Mouse (Mus musculus) v-Abl transformed pro-B cells (cell line): ENCODE data around the gene Itga2.

ENCODE experiments used
- in situ Hi-C, 2 experiments: fragments of 400-800 bp; cut with MboI; formaldehyde crosslinking; loops; one replicate each; pipeline ENCODE4 v1.15.1; 2025; ENCODE audit not compliant: unreplicated experiment in 2 of 2

Gene Itga2

DNA sequence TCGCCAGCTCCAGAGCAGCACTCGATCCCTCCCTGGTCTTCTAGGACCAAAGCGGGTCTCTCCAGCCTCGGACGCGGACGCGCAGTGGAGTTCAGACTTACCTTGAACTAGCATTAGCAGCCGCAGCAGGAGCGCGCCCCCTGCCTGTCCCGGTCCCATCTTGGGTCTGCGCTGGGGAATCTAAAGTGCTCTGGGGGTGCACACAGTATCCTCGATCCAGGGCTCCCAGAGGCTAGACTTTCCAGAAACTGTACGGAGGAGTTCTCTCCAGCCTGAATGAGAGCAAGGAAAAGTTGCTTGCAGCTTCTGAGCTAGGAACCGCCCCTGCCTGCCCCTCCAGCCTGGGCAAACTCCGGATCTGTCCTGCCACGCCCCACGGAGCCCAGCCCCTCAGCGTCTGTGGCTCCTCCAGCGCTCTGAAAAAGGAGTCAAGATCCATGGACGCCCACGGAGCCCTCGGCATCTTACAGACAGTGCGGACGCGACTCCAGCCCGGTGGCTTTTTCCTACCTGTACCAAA is at the start of gene Itga2:
Gene Itga2, minus strand, starts transcription at position 326 of the 520 bp plus-strand sequence.
- in situ Hi-C loops = no loop called here

DNA sequence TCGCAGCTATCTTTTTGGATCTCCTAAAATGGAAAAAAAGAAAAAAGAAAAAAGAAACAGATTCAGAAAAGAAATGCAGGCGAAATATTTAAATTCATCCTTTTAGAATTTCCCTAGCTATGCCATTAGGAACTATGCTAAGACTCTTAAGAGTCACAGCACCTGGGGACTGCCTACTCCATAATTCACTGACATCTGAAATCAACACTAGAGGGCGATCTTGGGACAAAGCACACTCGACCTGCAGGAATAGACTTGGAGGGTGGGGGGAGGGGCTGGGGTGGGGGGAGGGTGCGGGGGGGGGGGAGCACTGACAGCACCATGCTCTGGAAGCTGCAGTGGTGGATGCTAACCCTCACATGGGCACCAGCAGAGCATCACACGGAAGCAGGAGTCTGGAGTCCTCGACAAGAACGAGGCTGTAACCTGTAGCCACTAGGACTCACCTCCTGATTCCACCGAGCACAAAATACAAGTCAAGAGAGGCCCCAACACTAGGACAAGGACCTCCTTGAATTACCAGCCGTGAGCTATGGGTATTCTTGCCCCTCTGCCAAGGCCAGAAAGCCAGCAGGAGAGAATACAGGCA is 49.0 kb upstream of the Itga2 start:
- in situ Hi-C loops = loop anchor here (5.0 to 10.0 kb wide), 2 partner anchors 156 to 1731 kb away; no protein-coding TSS in a partner anchor

DNA sequence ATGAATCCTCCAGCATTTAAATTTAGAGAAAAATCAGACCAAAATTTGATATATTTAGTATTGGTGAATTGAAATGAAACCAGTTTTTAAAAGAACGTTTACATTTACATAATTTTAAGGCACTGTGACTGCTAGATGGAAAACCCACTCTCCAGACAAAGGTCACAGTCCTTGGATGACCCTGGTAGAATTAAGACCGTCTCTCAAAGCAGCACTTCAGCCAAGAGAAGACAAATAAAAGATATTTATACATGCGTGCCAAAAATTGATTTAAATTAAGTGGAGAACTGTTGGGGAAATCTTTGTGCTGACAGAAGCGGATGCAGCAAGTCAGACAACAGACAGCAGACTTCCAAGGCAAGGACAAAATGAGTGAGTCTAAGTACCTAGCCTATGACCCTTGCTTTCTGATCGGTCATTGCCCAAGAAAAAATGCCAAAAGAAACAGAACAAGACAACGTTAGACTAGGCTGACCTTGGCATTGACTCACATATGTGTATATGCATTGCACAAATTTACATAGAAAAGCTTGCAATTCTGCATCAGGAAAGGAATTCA is 42.7 kb upstream of the Itga2 start:
- in situ Hi-C loops = loop anchor here in 1 of 2 experiments (25.0 kb wide), 1 partner anchor 1087 kb away; no protein-coding TSS in a partner anchor

DNA sequence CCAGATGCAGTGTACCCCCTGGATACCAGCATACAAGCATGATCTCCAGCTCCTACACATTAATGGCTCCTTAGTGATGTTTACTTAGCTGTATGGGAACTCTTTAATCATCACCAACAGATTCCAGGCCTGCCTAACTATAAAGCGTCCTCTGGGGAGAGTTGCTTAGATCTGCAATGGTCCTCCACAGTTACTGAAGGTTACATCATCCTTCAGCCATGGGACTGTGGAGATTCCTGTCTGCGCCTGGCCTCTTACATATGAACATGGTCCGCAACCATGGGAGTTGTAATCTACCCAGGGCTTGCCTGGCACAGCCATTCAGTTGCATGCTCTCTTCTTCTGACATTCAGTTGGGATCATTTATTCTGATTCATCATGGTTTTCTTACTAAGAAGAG is 40.0 kb upstream of the Itga2 start:
- in situ Hi-C loops = loop anchor here in 1 of 2 experiments (25.0 kb wide), 1 partner anchor 1085 kb away; no protein-coding TSS in a partner anchor

DNA sequence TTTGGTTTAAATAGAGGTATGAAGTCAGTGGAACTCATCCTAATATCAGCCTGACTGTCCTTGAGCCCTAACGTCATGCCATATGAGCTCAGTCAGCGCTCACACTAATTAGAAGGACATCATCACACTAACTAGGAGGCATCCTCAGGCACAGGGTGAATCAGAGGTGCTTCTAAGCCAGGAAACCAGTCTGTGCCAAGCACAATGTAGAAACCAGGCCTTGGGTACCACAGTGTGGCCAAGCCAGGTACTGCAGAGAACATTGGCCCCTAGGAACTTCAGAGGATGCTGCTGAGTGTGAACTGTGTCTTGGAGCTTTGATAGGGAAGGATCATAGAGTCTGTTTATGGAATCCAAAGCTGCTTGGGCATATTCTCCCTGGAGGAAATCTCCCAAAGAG is 32.3 kb upstream of the Itga2 start:
- in situ Hi-C loops = loop anchor here (10.0 to 25.0 kb wide), 2 partner anchors 1077 to 1089 kb away; no protein-coding TSS in a partner anchor

DNA sequence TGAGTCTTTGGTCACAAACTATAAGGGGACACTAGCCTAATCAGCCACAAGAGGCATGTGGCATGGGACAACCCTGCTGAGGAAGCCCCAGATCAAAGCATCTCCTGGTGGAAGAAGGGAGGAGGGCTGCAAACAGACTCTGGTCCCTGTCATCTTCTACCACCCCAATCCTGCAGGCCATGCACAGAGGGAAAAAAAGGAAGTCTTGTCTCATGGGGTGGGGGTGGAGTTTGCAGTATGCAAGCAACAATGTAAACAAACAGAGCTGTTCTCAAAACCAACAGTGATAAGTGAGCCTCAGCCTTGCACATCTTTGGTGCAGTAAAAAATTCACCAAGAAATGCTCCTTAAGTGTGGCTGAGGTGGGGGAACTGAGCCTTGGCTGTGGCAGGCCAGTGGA is 22.6 kb upstream of the Itga2 start:
- in situ Hi-C loops = loop anchor here in 1 of 2 experiments (10.0 to 25.0 kb wide), 2 partner anchors 120 to 1067 kb away; no protein-coding TSS in a partner anchor

DNA sequence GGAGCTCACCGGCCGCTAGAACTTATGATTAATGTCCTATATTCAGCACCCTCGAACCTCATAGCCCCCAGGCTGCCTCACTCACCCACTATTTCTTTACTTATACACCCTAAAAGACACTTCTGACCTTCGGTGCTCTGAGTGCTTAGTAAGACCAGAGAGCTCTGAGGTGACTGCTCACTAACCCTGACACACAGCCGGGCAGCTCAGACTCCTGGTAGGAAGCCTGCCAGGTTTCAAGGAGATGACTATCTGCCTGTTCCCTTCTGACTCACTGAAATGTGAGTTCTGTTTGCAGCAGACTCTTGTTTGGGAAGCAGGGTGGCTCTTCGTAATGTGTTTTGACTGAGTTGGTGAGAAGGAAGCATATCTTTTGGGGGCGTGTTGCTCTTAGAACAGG is 1.6 kb upstream of the Itga2 start:
- in situ Hi-C loops = no loop called here

DNA sequence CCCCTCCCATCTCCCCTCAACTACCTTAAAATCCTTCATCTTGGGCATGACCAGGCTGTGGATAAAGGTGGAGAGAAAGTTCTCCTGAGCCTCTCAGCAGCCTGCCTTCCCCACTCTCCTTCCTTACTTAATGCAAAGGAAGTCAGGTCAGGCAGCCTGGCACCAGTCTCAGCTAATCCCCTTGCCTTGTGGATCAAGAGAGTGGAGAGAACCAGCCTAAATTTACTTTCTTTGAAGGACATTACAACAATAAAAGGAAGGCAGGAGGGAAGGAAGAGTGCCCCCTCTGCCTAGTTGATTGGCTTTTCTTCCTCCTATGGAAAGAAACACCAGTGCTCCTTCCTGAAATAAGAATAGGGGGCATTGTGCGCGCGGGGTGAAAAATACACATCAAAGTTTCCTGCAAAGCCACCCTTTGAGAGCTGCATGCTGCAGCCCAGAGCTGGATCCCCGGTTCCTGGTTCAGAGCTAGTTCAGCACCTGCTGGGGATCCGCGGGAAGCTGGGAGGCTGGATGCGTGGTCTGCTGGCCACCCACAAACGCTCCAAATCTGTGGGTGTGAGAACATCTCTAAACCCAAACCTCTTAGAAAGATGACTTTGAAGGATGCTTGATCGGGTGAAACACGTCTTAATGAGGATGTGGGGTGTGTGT is 777 bp downstream of the Itga2 start:
- in situ Hi-C loops = no loop called here

DNA sequence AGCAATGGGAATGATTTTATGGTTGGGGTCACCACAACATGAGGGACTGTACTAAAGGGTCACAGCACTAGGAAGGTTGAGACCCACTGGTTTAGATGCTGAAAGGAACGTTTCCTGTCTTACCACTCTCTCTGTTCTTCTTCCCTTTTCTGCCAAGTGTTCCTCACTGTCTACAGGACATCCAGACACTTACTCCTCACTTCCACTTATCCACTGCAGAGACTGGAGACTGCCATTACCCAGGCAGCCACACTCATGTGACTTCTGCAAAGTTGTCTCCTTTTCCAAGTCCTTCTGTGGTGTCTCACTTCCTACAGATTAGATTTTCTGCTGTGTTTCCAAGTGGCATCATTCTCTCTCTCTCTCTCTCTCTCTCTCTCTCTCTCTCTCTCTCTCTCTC is 7.1 kb downstream of the Itga2 start:
- in situ Hi-C loops = no loop called here

DNA sequence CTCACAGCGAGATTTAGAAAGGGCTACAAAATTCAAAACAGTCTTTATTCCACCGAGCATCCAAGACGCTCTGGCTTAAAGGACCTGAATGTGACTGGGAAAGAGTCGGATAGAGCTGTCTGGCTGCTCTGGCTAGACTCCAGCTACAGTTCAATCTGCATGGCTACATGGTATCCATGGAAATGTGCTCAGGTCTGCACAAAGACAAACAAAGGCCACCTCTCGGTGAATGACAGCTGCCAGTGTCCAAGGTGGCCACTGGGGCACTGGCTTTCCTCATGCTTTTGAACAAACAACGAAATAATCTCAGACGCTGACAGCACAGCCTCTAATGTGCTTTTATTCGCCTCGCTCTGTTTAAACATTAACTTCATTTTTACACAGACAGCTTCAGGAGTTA is 8.6 kb downstream of the Itga2 start:
- in situ Hi-C loops = no loop called here

DNA sequence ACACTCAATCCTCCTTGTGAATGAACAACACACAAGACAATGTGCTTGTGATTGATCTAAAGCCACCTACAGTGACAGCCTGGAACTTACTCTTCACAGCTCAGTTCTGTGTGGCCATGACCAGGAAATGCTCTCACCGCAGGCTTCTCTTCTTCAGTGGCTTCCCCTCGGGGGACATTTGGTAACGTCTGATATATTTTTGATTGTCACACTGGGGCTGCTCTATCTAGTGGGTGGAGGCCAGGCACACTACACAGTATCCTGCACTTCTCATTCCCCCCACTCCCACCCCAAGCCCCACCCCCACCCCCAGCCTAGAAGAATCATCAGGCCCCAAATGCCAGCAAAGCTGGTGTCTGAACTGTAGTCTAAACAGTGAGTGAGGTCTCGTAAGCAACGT is 16.1 kb downstream of the Itga2 start:
- in situ Hi-C loops = no loop called here

DNA sequence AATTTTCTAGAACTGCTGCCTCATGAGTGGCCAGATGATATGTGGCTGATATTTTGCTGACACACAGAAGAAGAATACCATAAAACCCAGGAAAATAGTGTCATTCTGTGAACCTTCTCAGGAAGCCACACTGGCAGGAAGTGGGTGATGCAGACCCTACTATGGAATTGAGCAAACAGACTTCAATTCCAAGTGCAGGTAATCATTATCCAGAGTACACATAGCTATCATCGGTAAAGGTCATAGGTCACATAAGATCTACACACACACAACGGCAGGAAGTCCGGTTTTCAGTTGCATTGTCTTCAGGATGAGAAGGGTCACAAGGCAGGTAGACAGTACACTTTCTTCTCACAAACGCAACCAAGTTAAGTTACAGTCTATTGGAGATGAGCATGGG is 16.9 kb downstream of the Itga2 start:
- in situ Hi-C loops = no loop called here

DNA sequence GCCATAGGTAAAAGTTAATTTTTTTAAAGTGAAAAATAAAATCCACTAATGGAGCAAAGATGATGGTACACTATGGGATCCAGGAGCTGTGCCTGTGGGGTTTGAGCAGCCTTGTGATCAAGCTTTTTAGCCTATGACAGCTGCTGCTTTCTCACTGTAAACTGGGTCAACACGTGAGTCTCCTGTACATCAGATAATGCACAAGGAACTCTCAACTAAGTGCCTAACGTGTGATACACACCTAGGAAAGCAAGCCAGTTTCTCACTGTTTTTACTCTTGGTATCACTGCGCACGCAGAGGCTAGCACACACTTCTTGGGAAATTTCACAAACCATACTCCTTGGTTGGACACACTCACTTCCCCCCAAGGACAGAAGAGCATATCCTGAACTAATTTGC is 17.3 kb downstream of the Itga2 start:
- in situ Hi-C loops = no loop called here

DNA sequence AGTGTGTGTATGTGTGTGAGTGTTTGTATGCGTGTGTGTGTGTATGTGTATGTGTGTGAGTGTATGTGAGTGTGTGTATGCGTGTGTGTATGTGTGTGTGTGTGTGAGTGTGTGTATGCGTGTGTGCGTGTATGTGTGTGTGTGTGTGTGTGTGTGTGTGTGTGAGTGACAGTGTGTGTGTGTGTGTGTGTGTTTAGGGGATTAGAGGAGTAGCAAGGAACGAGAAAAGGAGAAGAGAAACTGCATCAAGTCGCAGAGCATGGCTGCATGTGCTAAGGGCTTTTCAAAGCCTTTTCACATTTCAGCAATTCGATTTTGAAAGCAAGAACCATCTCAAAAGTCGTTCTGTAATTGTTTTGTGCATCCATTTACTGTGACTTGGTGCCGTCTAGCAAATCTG is 21.3 kb downstream of the Itga2 start:
- in situ Hi-C loops = no loop called here

DNA sequence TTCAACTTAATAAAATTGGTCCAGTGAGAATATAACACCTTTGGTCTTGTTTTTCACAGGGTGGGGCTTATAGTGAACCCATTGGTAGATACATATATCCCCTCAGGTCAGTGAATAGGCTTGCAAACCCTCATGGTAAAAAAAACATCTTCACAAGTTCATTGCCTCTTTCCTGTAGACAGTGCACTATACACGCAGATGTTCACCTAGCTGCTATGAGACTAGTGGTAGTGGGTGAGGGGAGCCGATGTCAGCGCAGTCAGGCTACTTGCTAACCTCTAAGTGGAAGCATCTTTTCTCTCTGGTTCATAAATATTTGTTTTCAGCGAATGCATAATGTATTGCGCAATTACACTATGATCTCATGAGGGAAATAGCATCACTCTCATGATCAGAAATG is 22.4 kb downstream of the Itga2 start:
- in situ Hi-C loops = no loop called here

DNA sequence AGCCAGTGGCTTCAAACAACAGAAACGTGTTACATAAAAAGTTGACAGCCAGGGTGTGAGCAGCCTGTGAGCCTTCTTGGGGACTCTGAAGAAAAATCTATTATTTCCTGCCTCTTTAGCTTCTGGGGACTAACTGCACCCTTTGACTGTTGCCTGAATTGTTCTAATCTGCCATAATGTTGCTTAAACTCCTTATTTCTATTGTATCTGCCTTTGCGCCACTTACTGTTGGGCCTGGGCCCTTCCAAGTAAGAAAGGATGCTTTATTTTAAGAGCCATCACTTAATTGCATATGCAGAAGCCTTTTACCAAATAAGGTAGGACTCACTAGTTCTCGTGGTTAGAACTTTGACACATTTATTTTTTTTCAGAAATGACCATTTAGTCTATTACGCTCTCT is 24.0 kb downstream of the Itga2 start:
- in situ Hi-C loops = no loop called here

DNA sequence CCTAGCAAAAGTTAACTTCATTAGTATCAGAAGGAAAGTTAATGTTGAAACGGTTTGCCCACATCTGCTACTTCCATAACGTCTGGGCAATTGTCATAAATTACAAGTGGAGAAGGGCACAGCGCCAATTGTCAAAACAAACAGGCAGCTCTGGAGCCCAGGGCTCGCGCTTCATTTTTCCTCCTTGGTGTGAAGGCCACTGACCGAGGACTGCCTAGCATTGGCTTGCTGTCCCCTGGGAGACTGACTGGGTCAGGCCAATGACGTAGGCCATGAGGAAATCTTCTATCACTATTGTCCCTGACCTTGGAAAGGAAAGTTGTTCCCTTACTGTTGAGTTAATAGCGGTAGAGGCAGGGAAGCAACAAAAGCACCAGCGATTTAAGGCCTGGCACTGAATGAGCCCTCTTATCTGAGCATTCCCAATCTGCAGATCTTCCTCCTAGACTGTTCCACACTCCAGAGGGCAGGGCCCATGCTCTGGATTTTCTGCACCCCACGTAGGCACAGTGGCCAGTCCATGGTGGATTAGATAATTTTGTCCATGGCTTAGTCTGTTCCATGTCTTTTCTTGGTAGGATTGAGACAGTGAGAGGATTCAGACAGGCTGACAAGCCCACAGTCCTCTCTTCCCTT is 35.0 kb downstream of the Itga2 start:
- in situ Hi-C loops = no loop called here

DNA sequence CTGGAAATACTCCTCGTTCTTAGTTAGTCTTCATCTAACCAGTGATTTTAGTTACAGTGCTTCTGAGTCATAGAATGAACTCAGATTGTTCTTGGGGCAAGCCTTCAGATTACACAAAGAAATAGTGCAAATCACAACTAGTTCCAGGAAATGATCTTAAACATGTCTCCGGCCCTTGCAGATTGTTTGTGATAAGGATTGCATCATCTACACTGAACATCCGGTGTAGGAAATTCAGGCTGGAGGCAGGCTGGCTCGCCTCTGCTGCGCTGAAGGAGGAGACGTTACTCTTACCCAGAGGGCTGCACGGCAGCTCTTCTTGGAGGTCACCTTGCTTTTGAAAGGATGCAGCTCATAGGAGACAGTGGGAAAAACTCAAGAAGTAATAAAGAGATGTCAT is 36.0 kb downstream of the Itga2 start:
- in situ Hi-C loops = no loop called here

DNA sequence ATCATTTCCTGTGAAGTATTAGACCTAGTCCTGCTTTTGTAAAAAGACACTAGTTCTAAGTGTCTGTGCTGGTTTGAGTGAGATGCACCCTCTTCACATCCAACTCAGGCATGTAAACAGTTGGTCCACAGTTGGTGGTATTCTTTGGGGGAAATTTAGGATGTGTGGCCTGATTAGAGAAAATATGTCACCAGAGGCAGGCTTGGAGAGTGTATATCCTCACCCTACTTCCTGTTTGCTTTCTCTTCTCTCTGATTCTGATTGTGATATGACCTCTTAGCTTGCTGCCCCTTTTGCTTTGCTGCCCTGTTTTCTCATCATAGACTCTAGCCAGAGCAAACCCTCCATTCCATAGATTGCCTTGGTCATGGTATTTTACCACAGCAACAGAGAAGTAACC is 37.2 kb downstream of the Itga2 start:
- in situ Hi-C loops = no loop called here

DNA sequence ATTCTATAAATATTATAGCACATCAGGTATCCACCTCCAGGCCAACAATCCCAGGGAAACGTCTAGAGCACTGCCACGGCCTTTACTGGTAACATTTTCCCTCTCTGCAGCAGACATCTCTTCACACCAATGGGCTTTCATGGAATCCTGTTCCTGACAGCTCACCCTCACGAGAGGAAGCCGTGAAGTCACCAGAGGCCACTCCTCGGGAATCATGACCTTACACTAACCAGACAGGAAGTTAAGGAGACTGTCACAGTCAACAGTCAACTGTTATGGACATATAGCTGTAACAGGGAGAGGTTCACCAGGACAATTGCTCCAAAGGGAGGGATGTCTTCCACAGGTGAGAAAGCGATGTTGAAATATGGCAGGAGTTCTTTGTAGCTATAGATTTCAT is 40.2 kb downstream of the Itga2 start:
- in situ Hi-C loops = no loop called here

DNA sequence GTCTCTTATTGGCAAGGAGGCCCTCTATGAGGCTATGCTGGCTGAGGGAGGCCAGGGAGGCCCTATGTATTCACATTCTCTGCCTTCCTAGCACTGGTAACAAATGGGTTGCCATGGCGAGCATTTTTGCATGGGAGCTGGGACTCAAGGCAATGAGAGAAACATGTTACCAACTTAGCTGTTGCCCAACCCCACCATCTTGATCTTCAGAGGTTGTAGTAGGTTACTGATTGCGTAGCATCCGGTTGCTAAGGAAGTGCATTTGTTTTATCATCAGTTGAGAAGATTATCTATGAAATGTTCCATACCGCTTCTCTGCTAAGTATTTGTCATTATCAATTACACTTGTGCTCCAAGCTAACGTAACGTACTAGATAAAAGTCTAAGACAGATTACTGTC is 44.2 kb downstream of the Itga2 start:
- in situ Hi-C loops = no loop called here
